Mouse (Mus musculus) frontal cortex, postnatal 25 days (tissue): ENCODE results near the gene Adam12.

ENCODE experiments used
- DNase-seq, 2 experiments: peaks; one replicate each; pipeline ENCODE4 v3.0.0; 2022; ENCODE audit warnings: low spot score in 2 of 2

The Adam12 gene

GRCm38 (mm10) chr7:134150305-134150704 lies 81.6 kb downstream of the Adam12 start:
- no peak for DNase-seq

- DNase-seq: no peak
These were observed 82.6 kb downstream of the Adam12 start for GRCm38 (mm10) chr7:134149351-134149750.

- DNase-seq: no peak
These were observed 84.4 kb downstream of the Adam12 start for GRCm38 (mm10) chr7:134147561-134147960.

- no peak for DNase-seq
These were observed 85.1 kb downstream of the Adam12 start for GRCm38 (mm10) chr7:134146821-134147220.

GRCm38 (mm10) chr7:134144111-134144510 lies 87.8 kb downstream of the Adam12 start:
- DNase-seq: no peak

- DNase-seq: no peak
These were observed 92.5 kb downstream of the Adam12 start for GRCm38 (mm10) chr7:134139291-134139949.

GRCm38 (mm10) chr7:134132323-134132722 lies 99.6 kb downstream of the Adam12 start:
- DNase-seq: no peak

GRCm38 (mm10) chr7:134128087-134128522 lies 103.8 kb downstream of the Adam12 start:
- no peak for DNase-seq

- no peak for DNase-seq
These were observed 110.5 kb downstream of the Adam12 start for GRCm38 (mm10) chr7:134121397-134121796.

GRCm38 (mm10) chr7:134115438-134115837 lies 116.5 kb downstream of the Adam12 start:
- DNase-seq: no peak

- DNase-seq: peak in 1 of 2 experiments; percentile 13
These were observed 117.4 kb downstream of the Adam12 start for GRCm38 (mm10) chr7:134114311-134115188.

GRCm38 (mm10) chr7:134113829-134114228 lies 118.1 kb downstream of the Adam12 start:
- DNase-seq: no peak

- no peak for DNase-seq
These were observed 121.8 kb downstream of the Adam12 start for GRCm38 (mm10) chr7:134110116-134110515.

GRCm38 (mm10) chr7:134107849-134108248 lies 124.1 kb downstream of the Adam12 start:
- DNase-seq: no peak

GRCm38 (mm10) chr7:134099010-134099409 lies 132.9 kb downstream of the Adam12 start:
- no peak for DNase-seq

GRCm38 (mm10) chr7:134097861-134098260 lies 134.1 kb downstream of the Adam12 start:
- no peak for DNase-seq

GRCm38 (mm10) chr7:134093871-134094270 lies 138.1 kb downstream of the Adam12 start:
- DNase-seq: no peak

GRCm38 (mm10) chr7:134090764-134091163 lies 141.2 kb downstream of the Adam12 start:
- DNase-seq: no peak

- DNase-seq: no peak
These were observed 141.7 kb downstream of the Adam12 start for GRCm38 (mm10) chr7:134090256-134090655.

GRCm38 (mm10) chr7:134088548-134089347 lies 143.2 kb downstream of the Adam12 start:
- no peak for DNase-seq

- no peak for DNase-seq
These were observed 146.6 kb downstream of the Adam12 start for GRCm38 (mm10) chr7:134085396-134085795.

GRCm38 (mm10) chr7:134084926-134085325 lies 147.0 kb downstream of the Adam12 start:
- no peak for DNase-seq
